Mouse (Mus musculus): Measurements from ENCODE around the gene Best2. TPM values are rescaled to one million over a fixed set of nuclear protein-coding genes. Genes with fewer than 3 reads are reported as not detected.

Best2 gene
- total RNA-seq, 2 experiments from 2014 or later, result not detected

GRCm38 (mm10) chr8:84968650-84969049, 45.7 kb downstream of the Best2 start:
- no peak for DNase-seq (ENCODE audit: low spot score in 2 of 2)

- no peak for DNase-seq (ENCODE audit: low spot score in 2 of 2)
These were observed 46.6 kb downstream of the Best2 start for GRCm38 (mm10) chr8:84967532-84968304.

- no peak for DNase-seq (ENCODE audit: low spot score in 2 of 2)
These were observed 47.7 kb downstream of the Best2 start for GRCm38 (mm10) chr8:84966603-84967002.

- DNase-seq (ENCODE audit: low spot score in 2 of 2), result peak; percentile 90 to 94
These were observed 48.5 kb downstream of the Best2 start for GRCm38 (mm10) chr8:84965731-84966291.

GRCm38 (mm10) chr8:84963952-84964351, 50.4 kb downstream of the Best2 start:
- no peak for DNase-seq (ENCODE audit: low spot score in 2 of 2)

GRCm38 (mm10) chr8:84959811-84960210, 54.5 kb downstream of the Best2 start:
- no peak for DNase-seq (ENCODE audit: low spot score in 2 of 2)

Small RNA genes within 50 kb of the gene (microRNA-seq; reads per million reads assigned to microRNA genes)
- 3.7 to 4.2 reads per million in 2 experiments for gene Mir7070

Other genes starting within 250 kb of the Best2 start
- 100 to 1,000 TPM; 291 to 300 TPM for gene Nfix, start 214.2 kb downstream of the Best2 start, total RNA-seq (2021)
- 10 to 100 TPM; 10.2 to 10.8 TPM for gene Dand5, start 191.7 kb downstream of the Best2 start, total RNA-seq (2021)
- gene Gadd45gip1, start 183.0 kb downstream of the Best2 start, total RNA-seq (2021), result 10 to 100 TPM; 26.6 to 28.5 TPM
- 10 to 100 TPM; 78.9 to 79.8 TPM for gene Rad23a, start 173.9 kb downstream of the Best2 start, total RNA-seq (2021)
- 100 to 1,000 TPM; 456 to 475 TPM for gene Calr, start 167.6 kb downstream of the Best2 start, total RNA-seq (2021)
- gene Farsa, start 157.5 kb downstream of the Best2 start, total RNA-seq (2021), result 10 to 100 TPM; 45.8 to 48.2 TPM
- 1 to 10 TPM; 6.7 to 8.4 TPM for gene Syce2, start 142.4 kb downstream of the Best2 start, total RNA-seq (2021)
- 10 to 100 TPM; 34.8 to 39.1 TPM for gene Gcdh, start 120.6 kb downstream of the Best2 start, total RNA-seq (2021)
- under 1 TPM in 1 of 2 experiments, not detected in 1; 0.28 TPM for gene Klf1, start 112.6 kb downstream of the Best2 start, total RNA-seq (2021)
- 1 to 10 TPM; 3.2 to 3.7 TPM for gene Dnase2a, start 106.0 kb downstream of the Best2 start, total RNA-seq (2021)
- 10 to 100 TPM; 75.6 to 83.6 TPM for gene Mast1, start 77.2 kb downstream of the Best2 start, total RNA-seq (2021)
- gene Rtbdn, start 67.5 kb downstream of the Best2 start, total RNA-seq (2021), result 1 to 10 TPM in 1 of 2 experiments, under 1 TPM in 1; 0.91 to 1.3 TPM
- not detected for gene Gm49661, start 45.1 kb downstream of the Best2 start, total RNA-seq (2021)
- 100 to 1,000 TPM; 338 to 344 TPM for gene Prdx2, start 44.9 kb downstream of the Best2 start, total RNA-seq (2021)
- gene Rnaseh2a, start 44.8 kb downstream of the Best2 start, total RNA-seq (2021), result 10 to 100 TPM; 45.8 to 59.8 TPM
- 100 to 1,000 TPM; 119 to 130 TPM for gene Junb, start 35.8 kb downstream of the Best2 start, total RNA-seq (2021)
- gene Hook2, start 23.9 kb downstream of the Best2 start, total RNA-seq (2021), result 1 to 10 TPM; 9.6 to 9.7 TPM
- gene Asna1, start 10.8 kb upstream of the Best2 start, total RNA-seq (2021), result 100 to 1,000 TPM; 130 to 138 TPM
- gene Trir, start 12.3 kb upstream of the Best2 start, total RNA-seq (2021), result 100 to 1,000 TPM; 129 to 134 TPM
- 100 to 1,000 TPM; 171 to 176 TPM for gene Tnpo2, start 22.4 kb upstream of the Best2 start, total RNA-seq (2021)
- gene Fbxw9, start 45.5 kb upstream of the Best2 start, total RNA-seq (2021), result 10 to 100 TPM; 16.2 to 17.5 TPM
- not detected for gene Gm5741, start 53.5 kb upstream of the Best2 start, total RNA-seq (2021)
- 10 to 100 TPM; 63.8 to 68.7 TPM for gene Dhps, start 57.2 kb upstream of the Best2 start, total RNA-seq (2021)
- 10 to 100 TPM; 58.4 to 64.3 TPM for gene Wdr83os, start 66.2 kb upstream of the Best2 start, total RNA-seq (2021)
- 10 to 100 TPM; 24.3 to 24.5 TPM for gene Wdr83, start 66.8 kb upstream of the Best2 start, total RNA-seq (2021)
- 10 to 100 TPM; 30.8 to 36.9 TPM for gene Man2b1, start 68.7 kb upstream of the Best2 start, total RNA-seq (2021)
- 1 to 10 TPM; 7.8 to 8.8 TPM for gene Zfp791, start 108.6 kb upstream of the Best2 start, total RNA-seq (2021)
- gene Cks1brt, start 137.4 kb upstream of the Best2 start, total RNA-seq (2021), result not detected
- not detected for gene Olfr371, start 211.5 kb upstream of the Best2 start, total RNA-seq (2021)

Data from left cerebral cortex, adult 18-20 months (tissue).